Mouse (Mus musculus) forebrain, embryonic 15.5 days (tissue): ENCODE data around the gene Ctbs. TPM values are rescaled to one million over a fixed set of nuclear protein-coding genes. Genes with fewer than 3 reads are reported as not detected.

Experiments used
- ATAC-seq: fragments of 200-750 bp; cut with Nextera tagmentation; replicated peaks from 2 replicates; pipeline ENCODE4 v1.8.0; 2017; ENCODE audit warnings: mild to moderate bottlenecking, moderate TSS enrichment, moderate library complexity
- H3K27ac ChIP-seq: fragments of 300-500 bp; sonication (generic); replicated peaks from 2 replicates; pipeline ENCODE4 v1.5.1; 2015; ENCODE audit warnings: mild to moderate bottlenecking, inconsistent platforms
- H3K27me3 ChIP-seq: fragments of 300-500 bp; sonication (generic); 2 replicates; pipeline ENCODE4 v1.6.1; 2015; ENCODE audit warnings: inconsistent platforms
- H3K36me3 ChIP-seq: fragments of 300-500 bp; sonication (generic); 2 replicates; pipeline ENCODE4 v1.6.1; 2015; ENCODE audit warnings: mild to moderate bottlenecking, inconsistent platforms
- H3K4me1 ChIP-seq: fragments of 300-500 bp; sonication (generic); 2 replicates; pipeline ENCODE4 v1.6.1; 2015; ENCODE audit warnings: inconsistent platforms
- H3K4me2 ChIP-seq: fragments of 300-500 bp; sonication (generic); replicated peaks from 2 replicates; pipeline ENCODE4 v1.6.1; 2015; ENCODE audit warnings: mild to moderate bottlenecking, inconsistent platforms
- H3K4me3 ChIP-seq: fragments of 300-500 bp; sonication (generic); 2 replicates; pipeline ENCODE4 v1.5.1; 2015; ENCODE audit warnings: mild to moderate bottlenecking, inconsistent platforms
- H3K9ac ChIP-seq: fragments of 300-500 bp; sonication (generic); replicated peaks from 2 replicates; pipeline ENCODE4 v1.6.1; 2015; ENCODE audit warnings: mild to moderate bottlenecking, inconsistent platforms
- H3K9me3 ChIP-seq: fragments of 300-500 bp; sonication (generic); 2 replicates; pipeline ENCODE4 v1.6.1; 2016; ENCODE audit warnings: inconsistent platforms
- WGBS: fragments of 180-500 bp; shearing (Covaris S2); methylation state at CpG from one replicate; pipeline ENCODE4 v1.1.7; 2015; ENCODE audit warnings: mixed read lengths; 5-methylcytosine and 5-hydroxymethylcytosine counted together
- polyA plus RNA-seq: library from polyadenylated mRNA; unstranded; fragments of >200 nt; fragmentation: Nextera tagmentation; extraction: Ambion mirVana; gene quantifications from 2 replicates; pipeline ENCODE4 v1.2.1, GENCODE M21; 2015

Ctbs gene
- polyA plus RNA-seq, result 4.0 TPM in 2 replicates

DNA sequence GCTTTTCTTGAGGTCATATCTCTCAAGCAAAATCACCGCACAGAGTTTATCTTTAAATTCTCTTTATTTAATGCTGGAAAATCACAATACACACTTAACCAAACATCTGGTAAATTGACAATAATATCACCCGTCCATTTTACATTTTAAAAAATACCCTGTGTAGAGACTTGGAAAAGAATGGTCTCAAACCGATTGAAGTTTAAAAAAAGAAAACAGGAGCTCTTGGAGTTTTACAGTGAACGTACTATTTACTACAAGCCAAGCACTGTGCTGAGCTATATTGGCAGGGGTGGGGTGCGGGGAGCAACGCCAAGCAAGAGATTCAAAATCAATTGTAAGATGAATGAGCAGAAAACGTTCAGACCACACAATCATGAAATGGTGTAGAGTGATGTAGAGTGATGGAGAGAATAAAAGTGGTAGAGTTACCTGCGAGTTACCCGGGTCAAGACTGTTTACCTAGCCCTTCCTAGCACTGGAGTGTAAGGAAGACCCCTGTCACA is at the start of gene Ctbs:
Gene Ctbs (plus strand): TSS at position 51 of the 506 bp plus-strand sequence.
- WGBS, result 51% methylated on average over 9 of the region's 9 CpGs
- Histone ChIP-seq H3K27me3 (no peaks in the 10 kb centered on the region), H3K9ac (peak within 1 kb of the TSS; percentile 58), H3K4me2 (peak within 1 kb of the TSS; percentile 69), H3K4me3 (peak within 1 kb of the TSS; percentile 52), H3K36me3 (peaks cover 4% of the 10 kb centered on the region; the same call in 1 of the 2 replicates), H3K9me3 (no peaks in the 10 kb centered on the region), H3K4me1 (peaks cover 9% of the 10 kb centered on the region), H3K27ac (peak within 1 kb of the TSS; percentile 63)
- ATAC-seq, result no peak; the same call in 1 of the 2 replicates

GRCm38 (mm10) chr3:146403770-146404169 is 45.8 kb upstream of the Ctbs start:
- peak overlapping the region; percentile 75 for H3K27ac ChIP-seq
- H3K4me3 ChIP-seq, result peak overlapping the region; percentile 99
- no peaks in the 10 kb centered on the region for H3K36me3 ChIP-seq
- H3K9ac ChIP-seq, result peak overlapping the region; percentile 97
- WGBS, result 42% methylated on average over 3 of the region's 3 CpGs
- H3K4me2 ChIP-seq, result peak overlapping the region; percentile 90
- no peak for ATAC-seq
- H3K27me3 ChIP-seq, result no peaks in the 10 kb centered on the region
- no peaks in the 10 kb centered on the region for H3K9me3 ChIP-seq
- H3K4me1 ChIP-seq, result peaks cover 31% of the 10 kb centered on the region

DNA sequence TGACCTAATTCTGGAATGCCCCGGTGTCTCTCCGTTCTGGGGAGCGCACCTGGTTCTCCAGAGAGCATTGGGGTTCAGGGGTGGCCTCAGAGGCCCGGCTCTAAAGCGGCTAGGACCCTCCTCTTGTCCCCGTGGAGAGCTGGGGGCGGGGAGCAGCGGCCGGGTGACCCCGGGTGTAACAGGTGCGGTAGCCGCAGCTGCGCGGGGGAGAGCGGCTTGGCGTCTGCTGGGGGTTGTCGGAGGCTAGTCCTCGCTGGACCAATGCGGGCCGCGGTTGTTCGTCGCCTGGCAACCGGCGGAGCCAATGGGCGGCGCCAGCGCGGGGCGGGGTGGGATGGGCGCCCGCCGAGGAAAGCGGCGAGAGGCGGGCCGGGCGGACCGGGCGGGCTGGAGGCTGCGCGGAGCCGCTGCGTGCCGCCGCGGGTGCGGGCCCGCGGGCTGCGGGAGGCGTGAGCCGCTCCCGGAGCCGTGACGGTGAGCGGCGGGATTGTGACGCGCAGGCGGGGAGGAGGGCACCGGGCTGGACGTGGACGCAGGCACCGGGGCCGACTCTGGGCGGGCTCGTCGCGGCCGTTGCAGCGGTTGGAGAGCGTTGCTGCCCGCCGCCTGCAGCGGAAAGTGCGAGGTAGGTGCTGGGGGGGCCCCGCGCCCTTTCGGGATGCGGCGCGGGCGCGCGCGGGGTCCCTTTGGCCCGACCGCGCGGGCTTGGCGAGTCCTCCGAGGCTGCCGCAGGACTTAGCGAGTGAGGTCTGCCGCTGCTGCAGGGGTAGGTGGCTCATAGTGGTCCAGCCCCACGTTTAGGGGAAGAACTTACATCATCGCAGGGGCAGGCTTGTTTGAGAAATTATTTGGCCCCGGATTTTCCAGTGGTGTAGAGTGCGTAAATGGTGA is 45.0 kb upstream of the Ctbs start, which contains the start of gene Ssx2ip:
Gene Ssx2ip (plus strand): TSS at position 332 of the 891 bp plus-strand sequence.
- Histone ChIP-seq H3K36me3 (no peaks in the 10 kb centered on the region), H3K9ac (peak within 1 kb of the TSS; percentile 97), H3K4me3 (peak within 1 kb of the TSS; percentile 99), H3K4me1 (peaks cover 31% of the 10 kb centered on the region), H3K27ac (peak within 1 kb of the TSS; percentile 86), H3K9me3 (no peaks in the 10 kb centered on the region), H3K4me2 (peak within 1 kb of the TSS; percentile 90), H3K27me3 (no peaks in the 10 kb centered on the region)
- peak; percentile 99 for ATAC-seq
- 0% methylated on average over 74 of the region's 100 CpGs for WGBS

DNA sequence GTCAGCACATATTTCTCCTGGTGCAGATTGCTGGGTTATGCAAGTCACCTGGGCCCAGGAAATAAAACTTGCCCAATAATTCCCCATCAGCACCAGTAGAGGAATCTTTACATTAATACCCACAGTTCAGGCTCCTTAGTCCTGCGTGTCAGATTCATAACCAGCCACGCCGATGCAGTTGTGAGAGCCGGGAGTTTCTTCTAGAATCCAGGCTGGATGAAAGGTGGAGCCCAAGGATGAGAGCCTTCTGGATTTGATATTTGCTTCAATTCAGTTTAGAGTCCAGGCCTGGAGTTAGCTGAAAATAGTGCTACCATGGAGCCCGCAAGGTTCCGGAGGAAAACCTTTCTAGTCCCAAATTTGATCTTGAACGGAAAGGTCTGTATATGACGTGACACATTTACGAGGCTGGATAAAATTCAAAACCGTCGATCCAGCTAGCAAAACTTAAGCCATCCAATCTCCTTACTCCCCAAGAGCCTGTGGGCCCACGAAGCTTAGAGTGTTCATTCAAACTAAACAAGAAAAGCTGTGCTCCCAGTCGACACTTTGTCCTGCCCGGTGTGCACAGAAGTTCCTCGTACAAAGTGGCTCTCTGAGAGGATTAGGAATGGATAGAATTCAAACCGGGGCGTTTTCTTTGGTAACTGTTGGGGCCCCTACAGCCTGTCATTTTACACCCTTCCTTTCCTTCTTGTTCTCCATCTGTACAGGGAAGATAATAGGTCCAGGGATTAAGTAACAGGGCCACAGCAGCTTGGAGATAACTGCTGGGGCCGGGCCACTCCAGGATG is 44.2 kb upstream of the Ctbs start:
- Histone ChIP-seq H3K4me3 (peak overlapping the region; percentile 99), H3K4me2 (peak overlapping the region; percentile 90), H3K27ac (no peak overlapping the region), H3K36me3 (no peaks in the 10 kb centered on the region), H3K9ac (peak overlapping the region; percentile 97), H3K4me1 (peaks cover 31% of the 10 kb centered on the region), H3K9me3 (no peaks in the 10 kb centered on the region), H3K27me3 (no peaks in the 10 kb centered on the region)
- WGBS, result 5% methylated on average over 18 of the region's 18 CpGs
- no peak for ATAC-seq

DNA sequence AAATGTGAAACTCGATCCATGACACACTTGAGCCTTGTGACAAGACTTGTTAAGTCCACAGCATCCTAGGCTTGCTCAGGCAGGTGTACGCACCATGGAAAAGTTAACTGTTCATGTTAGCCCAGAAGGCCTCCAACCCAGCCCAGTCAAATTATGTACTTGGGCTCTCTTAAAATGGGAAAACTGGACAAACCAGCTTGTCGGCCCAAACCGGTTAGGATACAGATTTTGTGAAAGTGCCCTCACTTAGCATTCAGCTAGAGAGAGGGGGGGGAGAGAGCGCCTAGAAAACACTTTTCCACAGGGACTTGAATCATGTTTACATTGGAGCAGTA is 43.6 kb upstream of the Ctbs start:
- Histone ChIP-seq H3K27me3 (no peaks in the 10 kb centered on the region), H3K27ac (no peak overlapping the region), H3K4me1 (peaks cover 35% of the 10 kb centered on the region), H3K4me2 (peak overlapping the region; percentile 90), H3K36me3 (no peaks in the 10 kb centered on the region), H3K4me3 (peak overlapping the region; percentile 99), H3K9ac (peak overlapping the region; percentile 97), H3K9me3 (no peaks in the 10 kb centered on the region)
- no peak for ATAC-seq
- 27% methylated on average over 5 of the region's 5 CpGs for WGBS

DNA sequence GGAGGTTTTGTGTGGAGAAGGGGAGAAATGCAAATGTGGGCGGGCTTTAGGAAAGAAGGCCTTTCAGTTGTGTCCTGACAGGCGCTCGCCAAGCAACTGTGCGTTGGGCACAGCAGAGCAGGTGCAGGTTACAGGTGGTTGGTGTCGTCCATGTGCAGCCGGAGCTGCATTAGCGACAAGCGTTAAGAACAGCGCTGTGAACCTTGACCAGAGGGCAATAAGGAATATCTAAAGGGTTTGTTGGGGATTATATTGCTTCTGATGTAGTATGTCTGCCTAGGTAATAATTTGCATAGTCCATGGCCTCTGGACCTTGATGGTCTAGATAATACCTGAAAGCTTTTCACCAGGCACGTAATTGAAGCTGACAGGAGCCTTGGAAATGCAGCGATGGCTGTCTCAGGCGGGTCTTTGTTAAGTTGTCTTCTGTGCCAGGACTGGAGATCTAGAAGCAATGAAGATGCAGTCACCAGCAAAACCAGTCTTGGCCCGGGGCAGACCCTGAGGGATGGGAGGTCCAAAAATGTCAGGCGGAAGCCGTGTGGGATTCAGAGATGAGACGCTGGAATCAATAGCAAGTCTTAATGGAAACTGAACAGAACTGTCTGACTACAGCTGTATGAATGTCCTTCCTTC is 42.4 kb upstream of the Ctbs start:
- Histone ChIP-seq H3K27ac (no peak overlapping the region), H3K4me2 (peak overlapping the region; percentile 15), H3K9ac (no peak overlapping the region), H3K36me3 (no peaks in the 10 kb centered on the region), H3K27me3 (no peaks in the 10 kb centered on the region), H3K9me3 (no peaks in the 10 kb centered on the region), H3K4me1 (peaks cover 47% of the 10 kb centered on the region), H3K4me3 (no peak overlapping the region)
- no peak for ATAC-seq
- 85% methylated on average over 16 of the region's 16 CpGs for WGBS

GRCm38 (mm10) chr3:146410114-146410513 is 39.5 kb upstream of the Ctbs start:
- Histone ChIP-seq H3K9ac (no peak overlapping the region), H3K9me3 (no peaks in the 10 kb centered on the region), H3K4me2 (no peak overlapping the region), H3K4me3 (no peak overlapping the region), H3K27me3 (no peaks in the 10 kb centered on the region), H3K36me3 (no peaks in the 10 kb centered on the region), H3K27ac (no peak overlapping the region), H3K4me1 (peaks cover 58% of the 10 kb centered on the region)
- ATAC-seq, result no peak
- 88% methylated on average over 7 of the region's 7 CpGs for WGBS

DNA sequence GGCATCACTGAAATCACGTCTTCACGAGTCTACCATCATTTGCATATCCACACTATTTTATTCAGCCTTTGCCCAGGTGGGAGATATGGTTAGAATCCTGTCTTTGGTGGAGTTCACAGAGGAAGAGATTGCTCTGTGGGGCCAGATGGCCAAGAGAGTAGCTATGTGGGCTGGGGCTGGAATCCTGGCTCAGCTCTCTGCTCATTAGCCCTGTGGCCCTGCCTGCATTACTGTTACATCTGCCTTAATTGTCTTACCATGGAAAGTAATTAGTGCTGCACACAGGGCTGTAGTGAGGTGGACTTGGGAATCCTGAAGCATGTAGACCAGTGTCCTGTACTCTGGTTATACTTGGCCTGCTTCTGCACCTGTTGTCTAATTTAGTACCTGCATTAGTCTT is 37.6 kb upstream of the Ctbs start:
- peak overlapping the region; percentile 27 for H3K27ac ChIP-seq
- H3K4me3 ChIP-seq, result no peak overlapping the region
- no peak overlapping the region for H3K9ac ChIP-seq
- H3K36me3 ChIP-seq, result no peaks in the 10 kb centered on the region
- 49% methylated on average over 2 of the region's 2 CpGs for WGBS
- no peaks in the 10 kb centered on the region for H3K27me3 ChIP-seq
- H3K9me3 ChIP-seq, result no peaks in the 10 kb centered on the region
- peak; percentile 59 for ATAC-seq
- H3K4me2 ChIP-seq, result no peak overlapping the region
- H3K4me1 ChIP-seq, result peaks cover 39% of the 10 kb centered on the region

GRCm38 (mm10) chr3:146412480-146412879 is 37.1 kb upstream of the Ctbs start:
- peak overlapping the region; percentile 27; the same call in 1 of the 2 replicates for H3K27ac ChIP-seq
- H3K4me1 ChIP-seq, result peaks cover 34% of the 10 kb centered on the region
- no peak for ATAC-seq
- H3K36me3 ChIP-seq, result peaks cover 3% of the 10 kb centered on the region; the same call in 1 of the 2 replicates
- no peaks in the 10 kb centered on the region for H3K27me3 ChIP-seq
- WGBS, result 90% methylated on average over 7 of the region's 7 CpGs
- no peak overlapping the region for H3K4me2 ChIP-seq
- no peaks in the 10 kb centered on the region for H3K9me3 ChIP-seq
- H3K4me3 ChIP-seq, result no peak overlapping the region
- H3K9ac ChIP-seq, result no peak overlapping the region

- no peak for ATAC-seq
- Histone ChIP-seq H3K27ac (peak overlapping the region; percentile 27; the same call in 1 of the 2 replicates), H3K4me3 (no peak overlapping the region), H3K36me3 (peaks cover 4% of the 10 kb centered on the region; the same call in 1 of the 2 replicates), H3K9ac (no peak overlapping the region), H3K4me1 (peaks cover 34% of the 10 kb centered on the region), H3K27me3 (no peaks in the 10 kb centered on the region), H3K9me3 (no peaks in the 10 kb centered on the region), H3K4me2 (no peak overlapping the region)
- WGBS, result 85% methylated on average over 13 of the region's 13 CpGs
Measured at GRCm38 (mm10) chr3:146413016-146413415, 36.6 kb upstream of the Ctbs start.

GRCm38 (mm10) chr3:146413992-146414391 is 35.6 kb upstream of the Ctbs start:
- no peak for ATAC-seq
- no peak overlapping the region for H3K4me2 ChIP-seq
- 77% methylated on average over 4 of the region's 4 CpGs for WGBS
- peaks cover 11% of the 10 kb centered on the region for H3K36me3 ChIP-seq
- peaks cover 34% of the 10 kb centered on the region for H3K4me1 ChIP-seq
- peak overlapping the region; percentile 27 for H3K27ac ChIP-seq
- no peak overlapping the region for H3K9ac ChIP-seq
- no peaks in the 10 kb centered on the region for H3K27me3 ChIP-seq
- no peak overlapping the region for H3K4me3 ChIP-seq
- no peaks in the 10 kb centered on the region for H3K9me3 ChIP-seq
